8 mouse cellular contexts compared by ENCODE assay signal in the genomic region with DNA sequence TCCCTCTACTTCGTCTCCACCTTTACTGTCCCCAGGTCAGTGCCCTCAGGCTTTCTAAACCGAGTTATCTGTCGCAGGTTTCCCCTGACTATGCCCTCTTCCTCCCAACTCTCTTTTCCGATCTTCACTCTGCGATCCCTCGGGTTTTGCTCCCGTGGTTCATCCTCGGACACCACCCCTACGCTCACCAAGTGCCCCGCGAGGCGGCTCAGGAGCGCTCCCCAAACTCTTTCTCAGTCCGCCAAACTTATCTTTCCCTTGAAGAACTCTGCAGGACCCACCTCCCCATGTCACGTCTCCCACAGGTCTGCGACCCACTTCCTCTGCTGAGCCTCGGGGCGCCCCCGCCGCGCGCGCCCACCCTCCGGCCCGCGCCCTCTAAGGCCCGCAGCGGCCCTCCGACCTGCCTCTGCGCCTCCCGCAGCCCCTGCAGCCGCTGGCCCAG. TPM values are rescaled to one million over a fixed set of nuclear protein-coding genes. Genes with fewer than 3 reads are reported as not detected.
DNase-seq lines count a peak whose midpoint lies in the region; ATAC-seq lines count a peak whose summit lies in the region.

No protein-coding gene starts in this region.

- H3K27ac ChIP-seq in kidney, embryonic 14.5 days (ENCODE audit: low read depth, low read length), result peak overlapping the region; percentile 96
- H3K27ac ChIP-seq in forebrain, embryonic 12.5 days, result peak overlapping the region; percentile 87
- H3K27ac ChIP-seq in midbrain, embryonic 14.5 days (replicated peaks; ENCODE audit: low read depth, low read length), result peak overlapping the region; percentile 74

- H3K4me2 ChIP-seq in kidney, embryonic 14.5 days (replicated peaks; ENCODE audit: low read depth, low read length), result peak overlapping the region; percentile 48
- peak overlapping the region; percentile 73 for H3K4me2 ChIP-seq in forebrain, embryonic 12.5 days
- H3K4me2 ChIP-seq in midbrain, embryonic 14.5 days (ENCODE audit: low read length), result peak overlapping the region; percentile 60

- no peak for DNase-seq in kidney, adult 18-20 months
- DNase-seq in MEL-GATA-1-ER (ENCODE audit: extremely low read depth, low read depth), result peak; percentile 25
- DNase-seq in kidney, postnatal 10 days, result peak; percentile 58
- no peak for DNase-seq in midbrain, embryonic 14.5 days
- no peak for DNase-seq in frontal cortex, postnatal 10 days (ENCODE audit: low spot score in 2 of 2)
- no peak for DNase-seq in yolk sac, embryonic 10.5 days (ENCODE audit: low spot score)

- no peak; the same call in 1 of the 2 replicates for ATAC-seq in kidney, embryonic 14.5 days (ENCODE audit: low FRiP score, low TSS enrichment)
- ATAC-seq in forebrain, embryonic 12.5 days (ENCODE audit: low FRiP score), result peak; percentile 76
- ATAC-seq in midbrain, embryonic 14.5 days (ENCODE audit: low FRiP score, low TSS enrichment), result no peak; the same call in 1 of the 2 replicates

- H3K4me1 ChIP-seq in kidney, embryonic 14.5 days (ENCODE audit: control insufficient read depth, insufficient read depth, low read length), result no peaks in the 10 kb centered on the region
- H3K4me1 ChIP-seq in forebrain, embryonic 12.5 days, result peaks cover 13% of the 10 kb centered on the region
- peaks cover 12% of the 10 kb centered on the region; the same call in 1 of the 2 replicates for H3K4me1 ChIP-seq in midbrain, embryonic 14.5 days (ENCODE audit: control insufficient read depth, insufficient read depth, low read length)

- H3K9ac ChIP-seq in kidney, embryonic 14.5 days (ENCODE audit: low read depth, low read length), result peak overlapping the region; percentile 94
- H3K9ac ChIP-seq in forebrain, embryonic 12.5 days, result peak overlapping the region; percentile 96
- peak overlapping the region; percentile 85 for H3K9ac ChIP-seq in midbrain, embryonic 14.5 days (replicated peaks; ENCODE audit: low read length)

- WGBS in kidney, embryonic 14.5 days, result under 1% methylated on average over 32 of the region's 32 CpGs
- WGBS in forebrain, embryonic 12.5 days, result 0% methylated on average over 32 of the region's 32 CpGs
- under 1% methylated on average over 32 of the region's 32 CpGs for WGBS in midbrain, embryonic 14.5 days

- H3K27me3 ChIP-seq in kidney, embryonic 14.5 days (ENCODE audit: control insufficient read depth, insufficient read depth, low read length), result no peaks in the 10 kb centered on the region
- no peaks in the 10 kb centered on the region for H3K27me3 ChIP-seq in forebrain, embryonic 12.5 days
- no peaks in the 10 kb centered on the region for H3K27me3 ChIP-seq in midbrain, embryonic 14.5 days (ENCODE audit: control insufficient read depth, insufficient read depth, low read length)

- H3K36me3 ChIP-seq in kidney, embryonic 14.5 days (ENCODE audit: control insufficient read depth, insufficient read depth, low read length), result no peaks in the 10 kb centered on the region
- no peaks in the 10 kb centered on the region for H3K36me3 ChIP-seq in forebrain, embryonic 12.5 days (replicated peaks)
- no peaks in the 10 kb centered on the region for H3K36me3 ChIP-seq in midbrain, embryonic 14.5 days (ENCODE audit: control insufficient read depth, insufficient read depth, low read length)

- H3K9me3 ChIP-seq in kidney, embryonic 14.5 days (ENCODE audit: control insufficient read depth, low read length), result no peaks in the 10 kb centered on the region
- H3K9me3 ChIP-seq in forebrain, embryonic 12.5 days, result 0 out of 2 replicates have a peak, but pooled peaks cover 3% of the 10 kb centered on the region
- no peaks in the 10 kb centered on the region for H3K9me3 ChIP-seq in midbrain, embryonic 14.5 days (ENCODE audit: control insufficient read depth, low read length)

- H3K4me3 ChIP-seq in kidney, embryonic 14.5 days (ENCODE audit: low read length), result peak overlapping the region; percentile 91
- H3K4me3 ChIP-seq in forebrain, embryonic 12.5 days (replicated peaks), result peak overlapping the region; percentile 85
- peak overlapping the region; percentile 88 for H3K4me3 ChIP-seq in midbrain, embryonic 14.5 days (replicated peaks; ENCODE audit: low read depth, low read length)

RNA-seq across cellular contexts. Expression of a gene that starts 0.4 kb away (rescaled TPM):
- polyA plus RNA-seq in kidney, embryonic 14.5 days (2014; fragmentation: Nextera tagmentation; extraction: Ambion mirVana), result 36.9 and 48.2 TPM in 2 replicates
- 30.9 and 33.9 TPM in 2 replicates for polyA plus RNA-seq in forebrain, embryonic 12.5 days (2016; fragmentation: Nextera tagmentation; extraction: Ambion mirVana)
- polyA plus RNA-seq in midbrain, embryonic 14.5 days (2014; fragmentation: Nextera tagmentation; extraction: Ambion mirVana), result 9.2 and 12.7 TPM in 2 replicates

RNA-seq across cellular contexts. Expression of a gene that starts 8.8 kb away (rescaled TPM):
- polyA plus RNA-seq in kidney, embryonic 14.5 days (2014; fragmentation: Nextera tagmentation; extraction: Ambion mirVana), result 12.3 and 15.8 TPM in 2 replicates
- 19.5 and 20.1 TPM in 2 replicates for polyA plus RNA-seq in forebrain, embryonic 12.5 days (2016; fragmentation: Nextera tagmentation; extraction: Ambion mirVana)
- polyA plus RNA-seq in midbrain, embryonic 14.5 days (2014; fragmentation: Nextera tagmentation; extraction: Ambion mirVana), result 5.9 and 7.1 TPM in 2 replicates

Comparison
In these comparisons a context has a peak if more than half of its experiments do, and no peak if none do; other contexts are left out.
1. DNase-seq: peak in MEL-GATA-1-ER (single experiment) and kidney, postnatal 10 days (single experiment); none in kidney, adult 18-20 months (single experiment), midbrain, embryonic 14.5 days (single experiment), frontal cortex, postnatal 10 days (0 of 2) and yolk sac, embryonic 10.5 days (single experiment).
2. Peak in every context shown above with its lines, with median percentiles within 50 percentile points of each other: H3K27ac ChIP-seq, H3K4me2 ChIP-seq, H3K4me3 ChIP-seq and H3K9ac ChIP-seq.